Mouse (Mus musculus): ENCODE results near the gene Golgb1. TPM values are rescaled to one million over a fixed set of nuclear protein-coding genes. Genes with fewer than 3 reads are reported as not detected.
"Not testable (repeated sequence)": the region's sequence is repeated elsewhere in the genome, so short reads cannot be mapped to it uniquely, and the experiment has no call there.

The Golgb1 gene
- 10 to 100 TPM; 49.8 to 60.7 (median 53.2) TPM for total RNA-seq (2022)

DNA sequence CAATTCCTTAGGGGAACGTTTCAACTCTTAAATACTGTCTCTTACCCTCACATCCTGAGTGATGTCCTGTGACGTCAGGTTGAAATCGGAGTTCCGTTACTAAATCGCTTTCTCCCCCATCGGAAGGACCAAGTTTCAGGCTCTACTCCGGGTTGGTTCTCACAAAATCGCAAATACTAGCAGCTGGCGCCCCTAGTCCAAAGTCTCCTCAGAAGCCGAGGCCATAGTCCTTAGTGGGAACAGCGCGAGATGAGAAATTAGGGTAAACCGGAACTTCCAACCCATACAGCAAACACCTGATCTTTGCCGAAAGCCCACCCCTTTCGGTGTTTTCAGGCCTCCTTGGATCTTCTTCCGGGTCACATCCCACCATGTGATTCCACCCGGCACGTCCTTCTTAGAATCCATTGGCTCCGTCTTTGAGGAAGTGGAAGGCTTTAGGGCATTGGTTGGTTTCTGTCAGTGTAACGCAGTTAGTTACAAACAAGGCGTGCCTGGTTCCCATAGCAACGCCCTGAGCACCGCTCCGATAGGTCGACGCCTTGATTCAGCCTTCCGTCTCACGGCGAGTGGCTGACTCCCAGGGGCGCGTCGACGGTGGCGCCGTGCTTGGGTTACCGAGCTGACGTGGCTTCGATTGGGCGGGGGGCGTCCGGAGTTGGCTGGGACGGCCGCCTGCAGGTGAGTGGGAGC, at the start of gene Golgb1, which contains the start of gene Eaf2:
Gene Golgb1 (plus strand): TSS at position 558 of the 693 bp plus-strand sequence.
Gene Eaf2 (minus strand): TSS at position 421 of the 693 bp plus-strand sequence.
- DNase-seq (ENCODE audit: low spot score): peak; percentile 99

- DNase-seq (ENCODE audit: low spot score): no peak
Observed at GRCm38 (mm10) chr16:36827611-36828053, 47.3 kb upstream of the Golgb1 start.

GRCm38 (mm10) chr16:36828054-36828786, 46.7 kb upstream of the Golgb1 start, which contains the start of gene Iqcb1:
Gene Iqcb1, plus strand, starts transcription at chr16:36828385.
- DNase-seq (ENCODE audit: low spot score): peak; percentile 76

DNA sequence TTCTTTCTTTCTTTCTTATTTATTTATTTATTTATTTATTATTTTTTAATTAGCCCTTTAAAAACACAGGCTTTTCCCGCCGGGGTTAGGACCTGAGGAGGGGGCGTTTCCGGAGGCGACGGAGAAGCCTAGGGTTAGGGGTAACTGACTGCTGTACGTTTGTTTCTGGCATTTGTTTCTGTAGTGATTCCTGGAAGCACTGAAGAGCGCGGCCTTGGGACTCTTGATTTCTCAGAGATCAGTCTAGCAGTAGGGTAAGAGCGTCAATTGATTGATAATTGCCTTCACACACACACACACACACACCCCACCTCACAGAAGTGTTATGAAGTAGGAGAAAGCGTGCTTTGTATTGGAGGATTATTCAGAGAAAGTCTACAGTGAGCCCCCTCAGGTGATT, 46.1 kb upstream of the Golgb1 start:
- no peak for DNase-seq (ENCODE audit: low spot score)

- not testable (repeated sequence) for DNase-seq (ENCODE audit: low spot score)
Observed at GRCm38 (mm10) chr16:36846894-36847293, 28.0 kb upstream of the Golgb1 start.

GRCm38 (mm10) chr16:36851202-36851601, 23.7 kb upstream of the Golgb1 start:
- DNase-seq (ENCODE audit: low spot score): no peak

DNA sequence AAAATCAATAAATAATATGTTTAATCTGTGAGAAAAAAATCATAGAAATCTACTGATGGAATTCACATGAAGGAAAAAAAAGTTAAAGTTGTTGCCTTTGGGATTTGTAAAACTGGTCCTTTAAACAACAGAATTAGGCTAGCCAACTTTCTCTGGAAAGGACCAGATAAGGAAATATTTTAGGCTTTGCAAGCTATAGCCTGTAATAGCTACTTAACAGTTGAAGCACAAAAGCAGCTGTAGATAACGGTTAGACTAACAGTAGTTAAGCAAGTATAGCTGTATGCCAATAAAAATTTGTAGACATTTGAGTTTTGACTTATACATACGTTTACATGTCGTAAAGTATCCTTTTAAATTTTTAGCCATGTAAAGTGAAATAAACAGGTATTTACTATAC, 11.4 kb upstream of the Golgb1 start:
- no peak for DNase-seq (ENCODE audit: low spot score)

- DNase-seq (ENCODE audit: low spot score): no peak
Observed at GRCm38 (mm10) chr16:36869442-36869841, 5.5 kb upstream of the Golgb1 start.

GRCm38 (mm10) chr16:36875276-36875851, 424 bp downstream of the Golgb1 start:
- no peak for DNase-seq (ENCODE audit: low spot score)

- no peak for DNase-seq (ENCODE audit: low spot score)
Observed at GRCm38 (mm10) chr16:36877316-36877715, 2.4 kb downstream of the Golgb1 start.

- DNase-seq (ENCODE audit: low spot score): no peak
Observed at GRCm38 (mm10) chr16:36882737-36883343, 7.9 kb downstream of the Golgb1 start.

DNA sequence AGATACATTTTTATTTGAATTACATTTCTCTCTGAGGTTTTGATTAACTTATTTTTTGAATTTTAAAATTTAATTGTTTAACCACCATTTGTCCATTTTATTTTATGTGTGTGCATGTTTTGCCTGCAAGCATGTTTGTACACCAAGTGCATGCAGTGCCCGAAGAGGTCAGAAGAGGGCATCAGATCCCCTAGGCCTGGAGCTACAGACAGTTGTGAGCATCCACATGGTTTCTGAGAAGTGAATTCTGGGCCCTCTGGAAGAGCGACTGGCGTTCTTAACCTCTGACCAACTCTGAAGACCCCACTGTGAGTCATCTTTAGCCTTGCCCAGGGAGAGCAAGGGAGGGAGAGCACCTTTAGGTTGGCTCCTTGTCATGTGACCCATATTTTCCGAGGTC, 9.9 kb downstream of the Golgb1 start:
- DNase-seq (ENCODE audit: low spot score): no peak

DNA sequence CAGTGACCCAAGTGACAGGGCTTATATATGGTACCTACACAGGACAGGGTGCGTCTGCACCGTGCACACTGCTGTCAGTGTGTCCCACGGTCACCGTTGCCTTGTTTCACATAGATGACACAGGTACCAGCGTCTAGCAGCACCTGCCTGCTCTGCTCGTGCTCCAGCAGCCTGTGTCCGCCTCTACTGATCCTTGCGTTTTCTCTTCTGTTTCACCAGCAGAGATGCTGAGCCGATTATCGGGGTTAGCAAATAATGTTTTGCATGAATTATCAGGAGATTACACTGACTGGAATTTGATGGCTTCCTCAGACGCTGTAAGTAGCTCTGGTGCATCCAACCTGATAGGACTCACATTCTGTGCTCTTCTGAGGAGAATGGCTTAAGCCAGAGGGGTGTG, 11.0 kb downstream of the Golgb1 start:
- DNase-seq (ENCODE audit: low spot score): no peak

- DNase-seq (ENCODE audit: low spot score): no peak
Observed at GRCm38 (mm10) chr16:36887546-36887945, 12.6 kb downstream of the Golgb1 start.

- no peak for DNase-seq (ENCODE audit: low spot score)
Observed at GRCm38 (mm10) chr16:36890559-36890958, 15.6 kb downstream of the Golgb1 start.

GRCm38 (mm10) chr16:36891415-36891814, 16.5 kb downstream of the Golgb1 start:
- DNase-seq (ENCODE audit: low spot score): no peak

DNA sequence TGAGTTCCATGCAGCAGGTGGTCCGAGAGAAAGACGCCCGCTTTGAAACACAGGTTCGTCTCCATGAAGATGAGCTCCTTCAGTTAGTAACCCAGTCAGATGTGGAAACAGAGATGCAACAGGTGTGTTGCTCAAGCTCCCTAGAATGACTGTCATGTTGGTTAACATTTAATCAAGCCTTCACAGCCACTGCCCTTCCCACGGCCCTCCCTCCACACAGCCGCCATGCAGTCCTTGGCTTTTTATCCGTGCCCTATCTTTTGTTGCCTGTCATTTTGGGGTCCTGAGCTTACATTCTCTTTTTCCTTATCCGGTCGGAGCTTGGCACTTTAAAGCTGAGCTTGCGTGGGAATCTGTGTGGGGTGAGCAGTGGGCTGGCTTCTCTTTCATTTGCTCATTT, 18.4 kb downstream of the Golgb1 start:
- no peak for DNase-seq (ENCODE audit: low spot score)

- DNase-seq (ENCODE audit: low spot score): no peak
Observed at GRCm38 (mm10) chr16:36896712-36897111, 21.8 kb downstream of the Golgb1 start.

DNA sequence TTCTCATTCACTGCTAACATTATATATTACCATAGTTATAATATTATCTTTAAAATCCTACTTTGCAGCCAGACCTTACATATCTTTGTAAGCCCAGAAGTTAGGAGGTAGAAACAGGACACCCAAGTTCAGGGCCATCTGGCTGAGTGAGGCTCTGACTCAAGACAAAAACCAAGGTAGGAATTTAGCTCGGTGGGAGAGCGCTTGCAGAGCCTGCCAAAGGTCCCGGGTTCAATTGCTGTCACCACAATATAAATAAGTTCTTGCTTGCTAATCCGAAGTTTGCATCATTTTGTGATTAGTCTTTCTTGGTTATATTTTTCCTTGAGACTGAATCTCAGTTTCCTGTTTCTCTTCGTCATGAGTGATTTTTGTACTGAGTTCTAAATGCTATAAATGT, 28.2 kb downstream of the Golgb1 start:
- no peak for DNase-seq (ENCODE audit: low spot score)

GRCm38 (mm10) chr16:36911909-36912308, 37.0 kb downstream of the Golgb1 start:
- no peak for DNase-seq (ENCODE audit: low spot score)

- DNase-seq (ENCODE audit: low spot score): no peak
Observed at GRCm38 (mm10) chr16:36912311-36912710, 37.4 kb downstream of the Golgb1 start.

DNA sequence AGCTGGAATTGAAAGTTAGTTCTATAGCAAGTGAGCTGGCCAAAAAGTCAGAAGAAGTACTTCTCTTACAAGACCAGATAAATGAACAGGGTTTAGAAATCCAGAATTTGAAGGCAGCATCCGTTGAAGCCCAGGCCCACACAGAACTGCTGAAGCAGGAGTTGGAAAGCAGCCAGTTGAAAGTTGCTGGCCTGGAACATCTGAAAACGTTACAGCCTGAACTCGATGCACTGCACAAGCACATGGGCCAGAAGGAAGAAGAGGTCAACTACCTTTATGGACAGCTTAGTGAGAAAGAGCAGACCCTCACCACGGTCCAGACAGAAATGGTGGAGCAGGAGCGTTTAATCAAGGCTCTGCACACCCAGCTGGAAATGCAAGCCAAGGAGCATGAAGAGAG, 39.3 kb downstream of the Golgb1 start:
- no peak for DNase-seq (ENCODE audit: low spot score)
